Mouse (Mus musculus): ENCODE measurements at regions not wholly inside any gene's neighbourhood (a gene's known extent, or its start where the extent isn't known, plus 50 kb on each side); places are given as distances from the start of the nearest gene placed in this dataset.

- no peak for DNase-seq
- intact Hi-C loops (cut with DNase I), result no loop called here
These were observed 206.9 kb downstream of the Tle4 start for GRCm38 (mm10) chr19:14390914-14391313.
